Mouse (Mus musculus): ENCODE results near the gene Fam69b. TPM values are rescaled to one million over a fixed set of nuclear protein-coding genes. Genes with fewer than 3 reads are reported as not detected.

Gene Fam69b
- polyA plus RNA-seq, 1 experiment from 2014 or later: 17.3 TPM

- 88% methylated on average over 4 of the region's 4 CpGs for WGBS
- no peaks in the 10 kb centered on the region for H3K9me3 ChIP-seq (replicated peaks)
- H3K4me2 ChIP-seq: no peak overlapping the region
- H3K4me1 ChIP-seq (replicated peaks): peaks cover 14% of the 10 kb centered on the region
- no peak overlapping the region for H3K9ac ChIP-seq
- H3K4me3 ChIP-seq: no peak overlapping the region
- no peak overlapping the region for H3K27ac ChIP-seq (ENCODE audit: poor library complexity, severe bottlenecking)
- no peaks in the 10 kb centered on the region for H3K27me3 ChIP-seq (replicated peaks)
- ATAC-seq (ENCODE audit: insufficient number of reproducible peaks, low FRiP score): no peak
- peaks cover 6% of the 10 kb centered on the region; the same call in 1 of the 2 replicates for H3K36me3 ChIP-seq
Observed at GRCm38 (mm10) chr2:26599965-26600364, 28.3 kb upstream of the Fam69b start.

GRCm38 (mm10) chr2:26600664-26601063, 27.6 kb upstream of the Fam69b start:
- H3K27ac ChIP-seq (ENCODE audit: poor library complexity, severe bottlenecking): no peak overlapping the region
- no peak overlapping the region for H3K4me3 ChIP-seq
- no peak overlapping the region for H3K9ac ChIP-seq
- no peaks in the 10 kb centered on the region for H3K9me3 ChIP-seq (replicated peaks)
- peaks cover 6% of the 10 kb centered on the region; the same call in 1 of the 2 replicates for H3K36me3 ChIP-seq
- no peak overlapping the region for H3K4me2 ChIP-seq
- peaks cover 14% of the 10 kb centered on the region for H3K4me1 ChIP-seq (replicated peaks)
- 81% methylated on average over 2 of the region's 2 CpGs for WGBS
- no peaks in the 10 kb centered on the region for H3K27me3 ChIP-seq (replicated peaks)
- ATAC-seq (ENCODE audit: insufficient number of reproducible peaks, low FRiP score): no peak

- Histone ChIP-seq H3K27me3 (replicated peaks) (no peaks in the 10 kb centered on the region), H3K36me3 (no peaks in the 10 kb centered on the region), H3K4me1 (replicated peaks) (peaks cover 21% of the 10 kb centered on the region), H3K9ac (no peak overlapping the region), H3K9me3 (replicated peaks) (no peaks in the 10 kb centered on the region), H3K27ac (ENCODE audit: poor library complexity, severe bottlenecking) (no peak overlapping the region), H3K4me2 (no peak overlapping the region), H3K4me3 (no peak overlapping the region)
- ATAC-seq (ENCODE audit: insufficient number of reproducible peaks, low FRiP score): no peak
- 96% methylated on average over 1 of the region's 1 CpGs for WGBS
Observed at GRCm38 (mm10) chr2:26601595-26601994, 26.7 kb upstream of the Fam69b start.

- peak overlapping the region; percentile 98 for H3K4me2 ChIP-seq
- no peak overlapping the region for H3K27ac ChIP-seq (ENCODE audit: poor library complexity, severe bottlenecking)
- no peak overlapping the region for H3K4me3 ChIP-seq
- H3K36me3 ChIP-seq: no peaks in the 10 kb centered on the region
- H3K9ac ChIP-seq: no peak overlapping the region
- WGBS: 83% methylated on average over 5 of the region's 5 CpGs
- no peaks in the 10 kb centered on the region for H3K27me3 ChIP-seq (replicated peaks)
- peaks cover 31% of the 10 kb centered on the region for H3K4me1 ChIP-seq (replicated peaks)
- H3K9me3 ChIP-seq (replicated peaks): no peaks in the 10 kb centered on the region
- ATAC-seq (ENCODE audit: insufficient number of reproducible peaks, low FRiP score): no peak
Observed at GRCm38 (mm10) chr2:26602631-26603030, 25.6 kb upstream of the Fam69b start.

GRCm38 (mm10) chr2:26603159-26603558, 25.1 kb upstream of the Fam69b start:
- H3K4me2 ChIP-seq: peak overlapping the region; percentile 98
- H3K4me1 ChIP-seq (replicated peaks): peaks cover 36% of the 10 kb centered on the region
- peak overlapping the region; percentile 87 for H3K9ac ChIP-seq
- H3K9me3 ChIP-seq (replicated peaks): no peaks in the 10 kb centered on the region
- H3K27ac ChIP-seq (ENCODE audit: poor library complexity, severe bottlenecking): 0 out of 2 replicates have a peak overlapping the region, but pooled peaks have one; percentile 72
- ATAC-seq (ENCODE audit: insufficient number of reproducible peaks, low FRiP score): no peak
- 12% methylated on average over 6 of the region's 6 CpGs for WGBS
- H3K4me3 ChIP-seq: peak overlapping the region; percentile 83
- H3K27me3 ChIP-seq (replicated peaks): no peaks in the 10 kb centered on the region
- no peaks in the 10 kb centered on the region for H3K36me3 ChIP-seq

- Histone ChIP-seq H3K9ac (peak within 1 kb of the TSS; percentile 87), H3K4me2 (peak within 1 kb of the TSS; percentile 98), H3K36me3 (no peaks in the 10 kb centered on the region), H3K4me1 (replicated peaks) (peaks cover 36% of the 10 kb centered on the region), H3K27ac (ENCODE audit: poor library complexity, severe bottlenecking) (peak within 1 kb of the TSS; percentile 72), H3K27me3 (replicated peaks) (no peaks in the 10 kb centered on the region), H3K4me3 (peak within 1 kb of the TSS; percentile 83), H3K9me3 (replicated peaks) (no peaks in the 10 kb centered on the region)
- peak; percentile 83 for ATAC-seq (ENCODE audit: insufficient number of reproducible peaks, low FRiP score)
- under 1% methylated on average over 81 of the region's 103 CpGs for WGBS
Observed at GRCm38 (mm10) chr2:26603720-26604671, 24.3 kb upstream of the Fam69b start, which contains the start of gene Agpat2. Agpat2 (minus strand) TSS chr2:26604417.

- H3K27me3 ChIP-seq (replicated peaks): no peaks in the 10 kb centered on the region
- no peak overlapping the region for H3K4me2 ChIP-seq
- H3K9me3 ChIP-seq (replicated peaks): no peaks in the 10 kb centered on the region
- WGBS: 85% methylated on average over 8 of the region's 8 CpGs
- H3K9ac ChIP-seq: no peak overlapping the region
- H3K27ac ChIP-seq (ENCODE audit: poor library complexity, severe bottlenecking): no peak overlapping the region
- H3K4me1 ChIP-seq (replicated peaks): peaks cover 36% of the 10 kb centered on the region
- H3K36me3 ChIP-seq: no peaks in the 10 kb centered on the region
- H3K4me3 ChIP-seq: no peak overlapping the region
- no peak for ATAC-seq (ENCODE audit: insufficient number of reproducible peaks, low FRiP score)
Observed at GRCm38 (mm10) chr2:26605331-26605730, 22.9 kb upstream of the Fam69b start.

- H3K27ac ChIP-seq (ENCODE audit: poor library complexity, severe bottlenecking): peak overlapping the region; percentile 36; the same call in 1 of the 2 replicates
- no peak overlapping the region; the same call in 1 of the 2 replicates for H3K4me3 ChIP-seq
- WGBS: 65% methylated on average over 3 of the region's 3 CpGs
- peak overlapping the region; percentile 9; the same call in 1 of the 2 replicates for H3K4me2 ChIP-seq
- ATAC-seq (ENCODE audit: insufficient number of reproducible peaks, low FRiP score): no peak
- no peaks in the 10 kb centered on the region for H3K36me3 ChIP-seq
- H3K9ac ChIP-seq: no peak overlapping the region
- H3K27me3 ChIP-seq (replicated peaks): no peaks in the 10 kb centered on the region
- H3K4me1 ChIP-seq (replicated peaks): peaks cover 36% of the 10 kb centered on the region
- H3K9me3 ChIP-seq (replicated peaks): no peaks in the 10 kb centered on the region
Observed at GRCm38 (mm10) chr2:26606579-26606978, 21.7 kb upstream of the Fam69b start.

GRCm38 (mm10) chr2:26607056-26607910, 21.0 kb upstream of the Fam69b start:
- H3K9me3 ChIP-seq (replicated peaks): no peaks in the 10 kb centered on the region
- H3K9ac ChIP-seq: no peak overlapping the region
- no peaks in the 10 kb centered on the region for H3K36me3 ChIP-seq
- 42% methylated on average over 6 of the region's 6 CpGs for WGBS
- H3K27ac ChIP-seq (ENCODE audit: poor library complexity, severe bottlenecking): peak overlapping the region; percentile 36
- peak; percentile 27; the same call in 1 of the 2 replicates for ATAC-seq (ENCODE audit: insufficient number of reproducible peaks, low FRiP score)
- no peaks in the 10 kb centered on the region for H3K27me3 ChIP-seq (replicated peaks)
- no peak overlapping the region for H3K4me2 ChIP-seq
- H3K4me3 ChIP-seq: no peak overlapping the region
- H3K4me1 ChIP-seq (replicated peaks): peaks cover 36% of the 10 kb centered on the region

- H3K9me3 ChIP-seq (replicated peaks): no peaks in the 10 kb centered on the region
- no peaks in the 10 kb centered on the region for H3K27me3 ChIP-seq (replicated peaks)
- ATAC-seq (ENCODE audit: insufficient number of reproducible peaks, low FRiP score): no peak
- H3K4me2 ChIP-seq: no peak overlapping the region
- H3K4me3 ChIP-seq: no peak overlapping the region
- no peak overlapping the region for H3K27ac ChIP-seq (ENCODE audit: poor library complexity, severe bottlenecking)
- no peaks in the 10 kb centered on the region for H3K36me3 ChIP-seq
- peaks cover 33% of the 10 kb centered on the region for H3K4me1 ChIP-seq (replicated peaks)
- H3K9ac ChIP-seq: no peak overlapping the region
Observed at GRCm38 (mm10) chr2:26608781-26609180, 19.5 kb upstream of the Fam69b start.

GRCm38 (mm10) chr2:26609261-26609661, 19.0 kb upstream of the Fam69b start:
- Histone ChIP-seq H3K4me3 (no peak overlapping the region), H3K9me3 (replicated peaks) (no peaks in the 10 kb centered on the region), H3K9ac (no peak overlapping the region), H3K27ac (ENCODE audit: poor library complexity, severe bottlenecking) (no peak overlapping the region), H3K4me2 (no peak overlapping the region), H3K36me3 (no peaks in the 10 kb centered on the region), H3K27me3 (replicated peaks) (no peaks in the 10 kb centered on the region), H3K4me1 (replicated peaks) (peaks cover 32% of the 10 kb centered on the region)
- ATAC-seq (ENCODE audit: insufficient number of reproducible peaks, low FRiP score): no peak
